ENCODE assay signal across 9 mouse cellular contexts in the genomic region with DNA sequence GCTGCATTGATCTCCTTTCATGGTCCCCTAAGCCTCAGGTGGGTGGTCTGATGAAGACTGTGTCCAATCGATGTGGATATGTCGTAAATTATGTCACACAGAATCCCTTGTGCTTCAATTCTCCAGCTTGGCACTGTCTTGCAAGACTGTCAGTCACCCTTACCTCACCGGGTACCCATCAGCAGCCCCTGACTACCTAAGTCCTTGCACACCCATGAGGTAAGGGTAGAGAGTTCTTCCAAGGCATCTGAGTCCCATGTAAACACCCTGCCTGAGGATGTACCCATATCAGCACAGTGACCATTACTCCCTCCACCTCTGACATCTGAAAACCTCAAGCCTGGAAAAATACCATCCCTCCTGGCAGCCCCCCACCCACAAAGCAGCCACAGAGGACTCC. TPM values are rescaled to one million over a fixed set of nuclear protein-coding genes. Genes with fewer than 3 reads are reported as not detected.
DNase-seq lines count a peak whose midpoint lies in the region; ATAC-seq lines count a peak whose summit lies in the region.
"Had no signal": no experiment of that assay in that cellular context is flagged by ENCODE, and none has a peak within 500 bp of the region (broad histone marks: within the 10 kb centered on the region; RNA-seq: fewer than 3 reads in every experiment).

No protein-coding gene starts in this region.

- no peak for ATAC-seq in heart, embryonic 15.5 days (replicated peaks; ENCODE audit: insufficient number of reproducible peaks, insufficient read depth, low FRiP score, low read depth)
- 0 out of 2 replicates have a peak, but pooled peaks have one; percentile 18 for ATAC-seq in hindbrain, embryonic 12.5 days (ENCODE audit: low FRiP score)
- ATAC-seq in midbrain, embryonic 11.5 days (ENCODE audit: low FRiP score): no peak
- ATAC-seq in megakaryocyte progenitor cell, adult 5-6 weeks (replicated peaks; ENCODE audit: poor library complexity): no peak

- H3K27me3 ChIP-seq in heart, embryonic 15.5 days: no peaks in the 10 kb centered on the region
- H3K27me3 ChIP-seq in hindbrain, embryonic 12.5 days: peaks cover 5% of the 10 kb centered on the region; the same call in 1 of the 2 replicates
- no peaks in the 10 kb centered on the region for H3K27me3 ChIP-seq in midbrain, embryonic 11.5 days (ENCODE audit: control insufficient read depth, insufficient read depth, low read length)

- WGBS in heart, embryonic 15.5 days: 51% methylated on average over 3 of the region's 3 CpGs
- WGBS in hindbrain, embryonic 12.5 days: 61% methylated on average over 3 of the region's 3 CpGs
- WGBS in midbrain, embryonic 11.5 days: 63% methylated on average over 3 of the region's 3 CpGs

- H3K4me2 ChIP-seq in heart, embryonic 15.5 days: peak overlapping the region; percentile 99
- peak overlapping the region; percentile 100 for H3K4me2 ChIP-seq in hindbrain, embryonic 12.5 days (replicated peaks)
- H3K4me2 ChIP-seq in midbrain, embryonic 11.5 days: peak overlapping the region; percentile 100

- intact Hi-C loops in heart, postnatal 36 days (cut with DNase I): no loop called here
- intact Hi-C loops in gastrocnemius, postnatal 14 days (cut with DNase I; ENCODE audit: low total_unique reads): no loop called here

- no peak for DNase-seq in heart, postnatal 36 days
- DNase-seq in midbrain, embryonic 11.5 days (ENCODE audit: low spot score, missing footprints): peak; percentile 89
- DNase-seq in urinary bladder, postnatal 25 days (ENCODE audit: low spot score): no peak
- DNase-seq in gastrocnemius, postnatal 14 days: no peak

- peak overlapping the region; percentile 82 for H3K27ac ChIP-seq in heart, embryonic 15.5 days
- H3K27ac ChIP-seq in brown adipose tissue, adult 24 weeks (replicated peaks; ENCODE audit: low read depth, low read length): no peak overlapping the region
- no peak overlapping the region for H3K27ac ChIP-seq in hindbrain, embryonic 12.5 days
- no peak overlapping the region for H3K27ac ChIP-seq in midbrain, embryonic 11.5 days (ENCODE audit: low read depth, low read length)

- H3K4me3 ChIP-seq in heart, embryonic 15.5 days: peak overlapping the region; percentile 68
- H3K4me3 ChIP-seq in brown adipose tissue, adult 24 weeks (ENCODE audit: insufficient read depth, low read depth, low read length): peak overlapping the region; percentile 25
- H3K4me3 ChIP-seq in hindbrain, embryonic 12.5 days: peak overlapping the region; percentile 63
- H3K4me3 ChIP-seq in midbrain, embryonic 11.5 days (ENCODE audit: low read depth, low read length): peak overlapping the region; percentile 58

- H3K9ac ChIP-seq in heart, embryonic 15.5 days: peak overlapping the region; percentile 78
- peak overlapping the region; percentile 81; the same call in 1 of the 2 replicates for H3K9ac ChIP-seq in hindbrain, embryonic 12.5 days
- peak overlapping the region; percentile 71; the same call in 1 of the 2 replicates for H3K9ac ChIP-seq in midbrain, embryonic 11.5 days (ENCODE audit: low read length)

- H3K4me1 ChIP-seq in heart, embryonic 15.5 days (replicated peaks): peaks cover 62% of the 10 kb centered on the region
- H3K4me1 ChIP-seq in brown adipose tissue, adult 24 weeks (ENCODE audit: control insufficient read depth, insufficient read depth, insufficient read length, low read length): peaks cover 4% of the 10 kb centered on the region; the same call in 1 of the 2 replicates
- H3K4me1 ChIP-seq in hindbrain, embryonic 12.5 days: peaks cover 35% of the 10 kb centered on the region
- H3K4me1 ChIP-seq in midbrain, embryonic 11.5 days (ENCODE audit: control insufficient read depth, insufficient read depth, low read length): peaks cover 23% of the 10 kb centered on the region

- no peaks in the 10 kb centered on the region for H3K9me3 ChIP-seq in heart, embryonic 15.5 days (replicated peaks)
- H3K9me3 ChIP-seq in hindbrain, embryonic 12.5 days (replicated peaks): no peaks in the 10 kb centered on the region
- no peaks in the 10 kb centered on the region for H3K9me3 ChIP-seq in midbrain, embryonic 11.5 days (ENCODE audit: control insufficient read depth, low read length)

- no peaks in the 10 kb centered on the region for H3K36me3 ChIP-seq in heart, embryonic 15.5 days
- H3K36me3 ChIP-seq in hindbrain, embryonic 12.5 days: no peaks in the 10 kb centered on the region
- H3K36me3 ChIP-seq in midbrain, embryonic 11.5 days (ENCODE audit: control insufficient read depth, insufficient read depth, low read length): no peaks in the 10 kb centered on the region

RNA-seq across cellular contexts. Expression of a gene that starts 1.4 kb away (rescaled TPM):
- 24.2 and 24.5 TPM in 2 replicates for polyA plus RNA-seq in heart, embryonic 15.5 days (2015; fragmentation: Nextera tagmentation; extraction: Ambion mirVana)
- total RNA-seq in heart, postnatal 36 days (2021): 10 to 100 TPM; 20.9 to 22.5 TPM
- polyA plus RNA-seq in brown adipose tissue, adult 24 weeks (2012; ENCODE audit: insufficient read depth, insufficient read length, missing spikeins): 6.7 and 8.3 TPM in 2 replicates
- 12.1 and 18.5 TPM in 2 replicates for polyA plus RNA-seq in hindbrain, embryonic 12.5 days (2016; fragmentation: Nextera tagmentation; extraction: Ambion mirVana)
- polyA plus RNA-seq in midbrain, embryonic 11.5 days (2014; fragmentation: Nextera tagmentation; extraction: Ambion mirVana): 10.4 and 12.2 TPM in 2 replicates
- total RNA-seq in gastrocnemius, postnatal 14 days (2021): 100 to 1,000 TPM; 384 to 403 TPM
- 19.6 and 44.5 TPM in 2 replicates for total RNA-seq in megakaryocyte progenitor cell, adult 5-6 weeks (2015)
- total RNA-seq in megakaryocyte progenitor cell, adult 5-6 weeks (2017): 2.0 and 4.0 TPM in 2 replicates

RNA-seq across cellular contexts. Expression of a gene that starts 13.4 kb away (rescaled TPM):
- polyA plus RNA-seq in heart, embryonic 15.5 days (2015; fragmentation: Nextera tagmentation; extraction: Ambion mirVana): 0.29 TPM in 1 of 2 replicates, not detected in the other
- total RNA-seq in heart, postnatal 36 days (2021): not detected
- polyA plus RNA-seq in brown adipose tissue, adult 24 weeks (2012; ENCODE audit: insufficient read depth, insufficient read length, missing spikeins): not detected in 2 replicates
- not detected in 2 replicates for polyA plus RNA-seq in hindbrain, embryonic 12.5 days (2016; fragmentation: Nextera tagmentation; extraction: Ambion mirVana)
- polyA plus RNA-seq in midbrain, embryonic 11.5 days (2014; fragmentation: Nextera tagmentation; extraction: Ambion mirVana): not detected in 2 replicates
- under 1 TPM; 0.38 to 0.47 TPM for total RNA-seq in gastrocnemius, postnatal 14 days (2021)
- total RNA-seq in megakaryocyte progenitor cell, adult 5-6 weeks (2015): not detected in 2 replicates
- not detected in 2 replicates for total RNA-seq in megakaryocyte progenitor cell, adult 5-6 weeks (2017)
- total RNA-seq: hematopoietic stem cell, adult 5-6 weeks had no signal

RNA-seq across cellular contexts. Expression of a gene that starts 17.5 kb away (rescaled TPM):
- 14.3 and 16.7 TPM in 2 replicates for polyA plus RNA-seq in heart, embryonic 15.5 days (2015; fragmentation: Nextera tagmentation; extraction: Ambion mirVana)
- 1 to 10 TPM; 3.7 to 4.1 TPM for total RNA-seq in heart, postnatal 36 days (2021)
- 8.6 and 10.9 TPM in 2 replicates for polyA plus RNA-seq in brown adipose tissue, adult 24 weeks (2012; ENCODE audit: insufficient read depth, insufficient read length, missing spikeins)
- polyA plus RNA-seq in hindbrain, embryonic 12.5 days (2016; fragmentation: Nextera tagmentation; extraction: Ambion mirVana): 24.4 and 26.6 TPM in 2 replicates
- polyA plus RNA-seq in midbrain, embryonic 11.5 days (2014; fragmentation: Nextera tagmentation; extraction: Ambion mirVana): 13.1 and 16.8 TPM in 2 replicates
- total RNA-seq in gastrocnemius, postnatal 14 days (2021): 1 to 10 TPM; 4.9 to 5.0 TPM
- not detected in 2 replicates for total RNA-seq in megakaryocyte progenitor cell, adult 5-6 weeks (2015)
- total RNA-seq in megakaryocyte progenitor cell, adult 5-6 weeks (2017): 0.37 and 1.5 TPM in 2 replicates
- total RNA-seq: hematopoietic stem cell, adult 5-6 weeks had no signal

RNA-seq across cellular contexts. Expression of a gene that starts 24.2 kb away (rescaled TPM):
- 59.4 and 88.1 TPM in 2 replicates for polyA plus RNA-seq in heart, embryonic 15.5 days (2015; fragmentation: Nextera tagmentation; extraction: Ambion mirVana)
- 10 to 100 TPM; 13.9 to 17.0 TPM for total RNA-seq in heart, postnatal 36 days (2021)
- 13.6 and 18.3 TPM in 2 replicates for polyA plus RNA-seq in brown adipose tissue, adult 24 weeks (2012; ENCODE audit: insufficient read depth, insufficient read length, missing spikeins)
- 105 and 109 TPM in 2 replicates for polyA plus RNA-seq in hindbrain, embryonic 12.5 days (2016; fragmentation: Nextera tagmentation; extraction: Ambion mirVana)
- polyA plus RNA-seq in midbrain, embryonic 11.5 days (2014; fragmentation: Nextera tagmentation; extraction: Ambion mirVana): 144 and 147 TPM in 2 replicates
- total RNA-seq in gastrocnemius, postnatal 14 days (2021): 10 to 100 TPM; 15.2 to 22.7 TPM
- total RNA-seq in megakaryocyte progenitor cell, adult 5-6 weeks (2015): 124 and 173 TPM in 2 replicates
- total RNA-seq in megakaryocyte progenitor cell, adult 5-6 weeks (2017): 65.1 and 65.6 TPM in 2 replicates

RNA-seq across cellular contexts. Expression of a gene that starts 24.3 kb away (rescaled TPM):
- polyA plus RNA-seq in heart, embryonic 15.5 days (2015; fragmentation: Nextera tagmentation; extraction: Ambion mirVana): 13.3 and 17.0 TPM in 2 replicates
- total RNA-seq in heart, postnatal 36 days (2021): 1 to 10 TPM; 5.1 to 6.3 TPM
- polyA plus RNA-seq in brown adipose tissue, adult 24 weeks (2012; ENCODE audit: insufficient read depth, insufficient read length, missing spikeins): 10.7 and 10.9 TPM in 2 replicates
- 29.7 and 29.9 TPM in 2 replicates for polyA plus RNA-seq in hindbrain, embryonic 12.5 days (2016; fragmentation: Nextera tagmentation; extraction: Ambion mirVana)
- polyA plus RNA-seq in midbrain, embryonic 11.5 days (2014; fragmentation: Nextera tagmentation; extraction: Ambion mirVana): 35.1 and 36.4 TPM in 2 replicates
- total RNA-seq in gastrocnemius, postnatal 14 days (2021): 1 to 10 TPM; 3.5 to 4.0 TPM
- 16.2 and 18.3 TPM in 2 replicates for total RNA-seq in megakaryocyte progenitor cell, adult 5-6 weeks (2015)
- total RNA-seq in megakaryocyte progenitor cell, adult 5-6 weeks (2017): 6.2 and 6.9 TPM in 2 replicates
